Mouse (Mus musculus) liver, embryonic 12.5 days (tissue): ENCODE data around the gene Src. TPM values are rescaled to one million over a fixed set of nuclear protein-coding genes. Genes with fewer than 3 reads are reported as not detected.

Experiments
- ATAC-seq: fragments of 200-750 bp; cut with Nextera tagmentation; 2 replicates; pipeline ENCODE4 v1.8.0; 2017; ENCODE audit warnings: moderate number of reproducible peaks, mild to moderate bottlenecking, moderate library complexity
- H3K27ac ChIP-seq: fragments of 300-500 bp; sonication (generic); 2 replicates; pipeline ENCODE4 v1.5.1; 2016; ENCODE audit warnings: mild to moderate bottlenecking
- H3K27me3 ChIP-seq: fragments of 300-500 bp; sonication (generic); replicated peaks from 2 replicates; pipeline ENCODE4 v1.6.1; 2016; ENCODE audit warnings: mild to moderate bottlenecking, moderate library complexity
- H3K36me3 ChIP-seq: fragments of 300-500 bp; sonication (generic); 2 replicates; pipeline ENCODE4 v1.6.1; 2016; ENCODE audit warnings: mild to moderate bottlenecking, moderate library complexity
- H3K4me1 ChIP-seq: fragments of 300-500 bp; sonication (generic); 2 replicates; pipeline ENCODE4 v1.6.1; 2016
- H3K4me2 ChIP-seq: fragments of 300-500 bp; sonication (generic); 2 replicates; pipeline ENCODE4 v1.6.1; 2016; ENCODE audit warnings: mild to moderate bottlenecking, moderate library complexity
- H3K4me3 ChIP-seq: fragments of 300-500 bp; sonication (generic); 2 replicates; pipeline ENCODE4 v1.5.1; 2016; ENCODE audit warnings: mild to moderate bottlenecking, moderate library complexity
- H3K9ac ChIP-seq: fragments of 300-500 bp; sonication (generic); 2 replicates; pipeline ENCODE4 v1.6.1; 2016; ENCODE audit warnings: mild to moderate bottlenecking, moderate library complexity
- H3K9me3 ChIP-seq: fragments of 300-500 bp; sonication (generic); replicated peaks from 2 replicates; pipeline ENCODE4 v1.6.1; 2016; ENCODE audit warnings: mild to moderate bottlenecking, moderate library complexity
- WGBS: fragments of 180-500 bp; shearing (Covaris S2); methylation state at CpG from one replicate; pipeline ENCODE4 v1.1.7; 2016; ENCODE audit not compliant: insufficient replicate concordance; 5-methylcytosine and 5-hydroxymethylcytosine counted together
- polyA plus RNA-seq: library from polyadenylated mRNA; unstranded; fragments of >200 nt; fragmentation: Nextera tagmentation; extraction: Ambion mirVana; gene quantifications from 2 replicates; pipeline ENCODE4 v1.2.1, GENCODE M21; 2016

The Src gene
- polyA plus RNA-seq, 1 experiment from 2014 or later, result 4.5 TPM

DNA sequence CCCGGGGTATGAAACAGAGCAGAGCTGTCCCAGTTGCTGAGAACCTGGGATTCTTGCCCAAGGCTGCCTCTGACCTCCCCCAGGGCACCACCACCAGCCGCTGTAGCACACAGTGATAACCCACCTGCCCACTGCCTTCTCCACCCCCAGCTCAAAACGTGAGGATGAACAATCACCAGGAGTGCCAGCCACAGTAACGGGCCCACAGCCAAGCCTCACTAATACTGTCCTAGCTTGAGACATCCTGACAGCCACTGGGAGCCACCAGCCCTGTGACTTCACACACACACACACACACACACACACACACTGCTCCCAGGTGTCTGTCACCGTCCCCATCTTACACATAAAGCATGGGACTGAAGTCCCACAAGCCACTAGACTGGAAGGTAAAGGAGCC lies 22.9 kb upstream of the Src start:
- no peaks in the 10 kb centered on the region for H3K27me3 ChIP-seq
- 65% methylated on average over 5 of the region's 5 CpGs for WGBS
- peaks cover 4% of the 10 kb centered on the region; the same call in 1 of the 2 replicates for H3K9me3 ChIP-seq
- H3K36me3 ChIP-seq, result peaks cover 49% of the 10 kb centered on the region
- no peak overlapping the region for H3K9ac ChIP-seq
- H3K4me1 ChIP-seq, result peaks cover 17% of the 10 kb centered on the region
- no peak overlapping the region for H3K4me3 ChIP-seq
- ATAC-seq, result no peak
- no peak overlapping the region for H3K27ac ChIP-seq
- no peak overlapping the region for H3K4me2 ChIP-seq

GRCm38 (mm10) chr2:157395960-157396359 lies 22.3 kb upstream of the Src start:
- Histone ChIP-seq H3K27me3 (no peaks in the 10 kb centered on the region), H3K36me3 (peaks cover 43% of the 10 kb centered on the region), H3K27ac (no peak overlapping the region), H3K4me1 (peaks cover 17% of the 10 kb centered on the region), H3K4me3 (no peak overlapping the region), H3K9ac (no peak overlapping the region), H3K9me3 (peaks cover 4% of the 10 kb centered on the region; the same call in 1 of the 2 replicates), H3K4me2 (no peak overlapping the region)
- no peak for ATAC-seq
- 46% methylated on average over 13 of the region's 13 CpGs for WGBS

GRCm38 (mm10) chr2:157397376-157397775 lies 20.9 kb upstream of the Src start:
- Histone ChIP-seq H3K4me1 (peaks cover 17% of the 10 kb centered on the region), H3K4me3 (no peak overlapping the region), H3K27ac (no peak overlapping the region), H3K4me2 (no peak overlapping the region), H3K36me3 (peaks cover 43% of the 10 kb centered on the region), H3K27me3 (no peaks in the 10 kb centered on the region), H3K9me3 (peaks cover 4% of the 10 kb centered on the region; the same call in 1 of the 2 replicates), H3K9ac (no peak overlapping the region)
- ATAC-seq, result no peak
- 74% methylated on average over 4 of the region's 4 CpGs for WGBS

GRCm38 (mm10) chr2:157398539-157398938 lies 19.7 kb upstream of the Src start:
- Histone ChIP-seq H3K36me3 (peaks cover 37% of the 10 kb centered on the region), H3K27me3 (no peaks in the 10 kb centered on the region), H3K4me2 (no peak overlapping the region), H3K9me3 (peaks cover 4% of the 10 kb centered on the region; the same call in 1 of the 2 replicates), H3K4me1 (peaks cover 17% of the 10 kb centered on the region), H3K4me3 (no peak overlapping the region), H3K27ac (no peak overlapping the region), H3K9ac (no peak overlapping the region)
- WGBS, result 89% methylated on average over 4 of the region's 4 CpGs
- ATAC-seq, result no peak

DNA sequence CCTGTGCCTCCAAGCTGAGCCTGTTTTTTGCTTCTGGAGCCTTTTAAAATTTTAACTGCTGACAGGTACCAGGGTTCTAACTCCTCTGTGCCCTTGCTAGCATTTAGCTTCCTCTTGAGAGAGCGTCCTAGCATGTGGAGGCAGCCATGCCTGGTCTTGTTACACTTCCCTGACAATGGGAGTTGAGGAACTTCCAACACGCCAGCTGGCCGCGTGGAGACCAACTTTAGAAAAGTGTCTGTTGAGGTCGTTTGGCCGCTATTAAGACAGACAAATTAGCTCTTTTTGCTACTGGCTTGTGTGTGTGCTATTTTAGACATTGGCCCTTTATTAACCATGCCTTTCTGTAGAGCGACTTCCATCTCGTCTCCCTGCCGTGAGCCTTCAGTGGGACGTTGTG lies 18.4 kb upstream of the Src start:
- no peak overlapping the region for H3K9ac ChIP-seq
- H3K27me3 ChIP-seq, result no peaks in the 10 kb centered on the region
- peaks cover 35% of the 10 kb centered on the region for H3K36me3 ChIP-seq
- H3K9me3 ChIP-seq, result peaks cover 4% of the 10 kb centered on the region; the same call in 1 of the 2 replicates
- H3K4me3 ChIP-seq, result no peak overlapping the region
- no peak overlapping the region for H3K27ac ChIP-seq
- WGBS, result 69% methylated on average over 10 of the region's 10 CpGs
- ATAC-seq, result no peak
- H3K4me2 ChIP-seq, result no peak overlapping the region
- peaks cover 10% of the 10 kb centered on the region for H3K4me1 ChIP-seq

GRCm38 (mm10) chr2:157400491-157400890 lies 17.8 kb upstream of the Src start:
- peaks cover 3% of the 10 kb centered on the region for H3K4me1 ChIP-seq
- no peak overlapping the region for H3K27ac ChIP-seq
- WGBS, result 70% methylated on average over 6 of the region's 6 CpGs
- H3K27me3 ChIP-seq, result no peaks in the 10 kb centered on the region
- ATAC-seq, result no peak
- no peak overlapping the region for H3K9ac ChIP-seq
- no peak overlapping the region for H3K4me3 ChIP-seq
- peaks cover 4% of the 10 kb centered on the region; the same call in 1 of the 2 replicates for H3K9me3 ChIP-seq
- H3K36me3 ChIP-seq, result peaks cover 32% of the 10 kb centered on the region
- no peak overlapping the region for H3K4me2 ChIP-seq

DNA sequence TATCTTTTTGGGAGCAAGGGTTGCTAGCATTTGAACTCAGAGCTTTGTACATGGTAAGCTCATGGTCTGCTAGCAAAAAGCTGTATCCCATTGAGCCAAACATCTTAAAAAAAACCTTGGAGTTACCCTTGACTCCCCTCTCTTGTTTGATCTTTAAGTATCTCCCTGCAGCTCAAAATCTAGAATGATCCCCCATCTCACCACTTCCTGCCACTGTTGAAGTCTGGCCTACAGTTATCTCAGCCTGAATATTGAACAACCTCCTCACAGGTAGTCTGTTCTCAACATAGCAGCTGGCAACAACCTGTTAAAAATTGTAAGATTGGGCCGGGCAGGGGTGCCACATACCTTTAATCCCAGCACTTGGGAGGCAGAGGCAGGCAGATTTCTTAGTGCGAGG lies 17.0 kb upstream of the Src start:
- Histone ChIP-seq H3K9ac (no peak overlapping the region), H3K27ac (no peak overlapping the region), H3K4me1 (no peaks in the 10 kb centered on the region), H3K9me3 (peaks cover 4% of the 10 kb centered on the region; the same call in 1 of the 2 replicates), H3K36me3 (peaks cover 24% of the 10 kb centered on the region), H3K27me3 (no peaks in the 10 kb centered on the region), H3K4me3 (no peak overlapping the region), H3K4me2 (no peak overlapping the region)
- 81% methylated on average over 2 of the region's 2 CpGs for WGBS
- no peak for ATAC-seq

DNA sequence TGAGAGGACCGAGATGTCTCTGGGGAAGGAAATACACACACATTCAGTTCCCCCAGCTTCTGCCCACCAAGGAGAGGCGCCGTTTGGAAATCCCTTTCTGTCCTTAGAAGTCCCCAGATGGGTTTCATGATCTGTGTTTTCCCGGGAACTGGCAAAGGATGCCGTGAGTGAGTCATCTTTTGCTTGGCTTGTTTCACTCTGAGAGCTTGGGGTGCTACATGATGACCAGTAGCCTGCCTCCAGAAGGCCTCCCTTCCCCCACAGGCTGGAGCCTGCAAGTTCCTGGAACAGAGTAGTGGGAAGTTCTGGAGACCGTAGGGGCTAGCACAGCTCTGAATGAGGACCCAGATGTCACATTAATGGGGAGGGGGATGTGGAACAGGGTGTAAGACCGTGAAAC lies 10.6 kb upstream of the Src start:
- no peak for ATAC-seq
- 60% methylated on average over 7 of the region's 7 CpGs for WGBS
- no peak overlapping the region for H3K4me2 ChIP-seq

DNA sequence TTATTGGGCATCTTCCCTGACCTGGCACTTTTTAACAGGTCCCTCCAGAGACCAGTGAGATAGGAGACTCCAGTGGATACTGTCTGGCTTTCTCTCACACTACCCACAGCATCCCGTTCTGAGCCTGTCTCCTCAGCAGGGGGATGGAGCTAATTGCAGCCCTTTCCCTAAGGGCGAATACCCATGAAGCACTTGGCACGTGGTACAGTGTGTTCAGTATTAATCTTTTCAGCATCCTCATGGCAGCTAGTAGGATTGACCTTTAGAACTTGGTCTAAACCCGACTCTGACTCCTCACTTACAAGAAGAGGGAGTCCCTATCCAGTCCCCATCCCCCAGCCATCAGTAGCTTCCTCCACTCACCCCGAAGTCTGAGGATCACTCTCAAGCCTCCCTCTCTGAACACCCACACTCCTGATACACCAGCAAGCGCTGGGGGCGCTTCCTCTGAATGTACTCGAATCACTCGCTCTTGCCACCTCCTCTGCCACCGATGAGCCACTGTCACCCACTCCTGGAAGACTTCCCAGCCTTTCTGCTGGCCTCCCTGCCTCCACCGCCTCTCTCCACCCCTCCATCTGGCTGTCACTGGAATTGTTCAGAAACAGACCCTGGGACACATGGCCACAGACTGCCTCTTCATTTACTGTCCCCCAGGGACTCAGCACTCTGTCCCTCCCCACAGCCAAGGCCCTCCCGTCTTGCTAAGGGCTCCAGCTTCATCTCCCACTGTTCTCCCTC lies 8.3 kb upstream of the Src start:
- H3K4me1 ChIP-seq, result no peaks in the 10 kb centered on the region
- ATAC-seq, result no peak
- no peak overlapping the region for H3K4me3 ChIP-seq
- 60% methylated on average over 12 of the region's 12 CpGs for WGBS
- H3K36me3 ChIP-seq, result no peaks in the 10 kb centered on the region
- no peak overlapping the region for H3K4me2 ChIP-seq
- H3K9me3 ChIP-seq, result no peaks in the 10 kb centered on the region
- H3K9ac ChIP-seq, result no peak overlapping the region
- H3K27me3 ChIP-seq, result peaks cover 4% of the 10 kb centered on the region; the same call in 1 of the 2 replicates
- no peak overlapping the region for H3K27ac ChIP-seq

More for the DNA sequence above, 10.6 kb upstream of the Src start:
- no peaks in the 10 kb centered on the region for H3K36me3 ChIP-seq
- no peaks in the 10 kb centered on the region for H3K4me1 ChIP-seq
- H3K27me3 ChIP-seq, result no peaks in the 10 kb centered on the region; the same call in 1 of the 2 replicates
- no peak overlapping the region for H3K27ac ChIP-seq
- H3K4me3 ChIP-seq, result no peak overlapping the region
- H3K9me3 ChIP-seq, result no peaks in the 10 kb centered on the region
- H3K9ac ChIP-seq, result no peak overlapping the region

GRCm38 (mm10) chr2:157411151-157411693 lies 7.0 kb upstream of the Src start:
- no peak overlapping the region for H3K9ac ChIP-seq
- H3K27me3 ChIP-seq, result peaks cover 4% of the 10 kb centered on the region; the same call in 1 of the 2 replicates
- ATAC-seq, result no peak
- no peak overlapping the region for H3K27ac ChIP-seq
- H3K36me3 ChIP-seq, result no peaks in the 10 kb centered on the region
- H3K4me1 ChIP-seq, result no peaks in the 10 kb centered on the region
- 73% methylated on average over 6 of the region's 6 CpGs for WGBS
- no peak overlapping the region for H3K4me3 ChIP-seq
- no peaks in the 10 kb centered on the region for H3K9me3 ChIP-seq
- no peak overlapping the region for H3K4me2 ChIP-seq

GRCm38 (mm10) chr2:157412497-157412896 lies 5.7 kb upstream of the Src start:
- WGBS, result 64% methylated on average over 7 of the region's 7 CpGs
- no peak for ATAC-seq

GRCm38 (mm10) chr2:157417229-157417628 lies 1.0 kb upstream of the Src start:
- no peak for ATAC-seq
- H3K9me3 ChIP-seq, result no peaks in the 10 kb centered on the region
- H3K27ac ChIP-seq, result no peak overlapping the region
- no peak overlapping the region for H3K4me3 ChIP-seq
- WGBS, result 56% methylated on average over 6 of the region's 6 CpGs
- peaks cover 9% of the 10 kb centered on the region for H3K4me1 ChIP-seq
- no peak overlapping the region for H3K4me2 ChIP-seq
- H3K36me3 ChIP-seq, result no peaks in the 10 kb centered on the region
- H3K27me3 ChIP-seq, result peaks cover 36% of the 10 kb centered on the region; the same call in 1 of the 2 replicates
- no peak overlapping the region for H3K9ac ChIP-seq

More at GRCm38 (mm10) chr2:157412497-157412896, 5.7 kb upstream of the Src start:
- no peak overlapping the region for H3K4me3 ChIP-seq
- H3K9ac ChIP-seq, result no peak overlapping the region
- H3K27me3 ChIP-seq, result peaks cover 12% of the 10 kb centered on the region; the same call in 1 of the 2 replicates
- no peak overlapping the region for H3K27ac ChIP-seq
- no peaks in the 10 kb centered on the region for H3K36me3 ChIP-seq
- H3K4me1 ChIP-seq, result no peaks in the 10 kb centered on the region
- no peak overlapping the region for H3K4me2 ChIP-seq
- no peaks in the 10 kb centered on the region for H3K9me3 ChIP-seq
